Comparison of ENCODE assay signal across 10 mouse cellular contexts in genomic region chr8:70216566-70216965, GRCm38 (mm10). TPM values are rescaled to one million over a fixed set of nuclear protein-coding genes. Genes with fewer than 3 reads are reported as not detected.
DNase-seq lines count a peak whose midpoint lies in the region; ATAC-seq and TF ChIP-seq lines count a peak whose summit lies in the region.
"Had no signal": no experiment of that assay in that cellular context is flagged by ENCODE, and none has a peak within 500 bp of the region (broad histone marks: within the 10 kb centered on the region; RNA-seq: fewer than 3 reads in every experiment).

No protein-coding gene starts in this region.

- peak; percentile 84 for DNase-seq in liver, adult 2 months (ENCODE audit: extremely low read depth, low read depth, low spot score)
- DNase-seq in cerebellum, postnatal 14 days, result peak; percentile 79 to 85
- DNase-seq in heart, postnatal 4 days, result peak; percentile 90
- peak; percentile 59 to 64 for DNase-seq in left cerebral cortex, postnatal 36 days (ENCODE audit: low spot score in 2 of 2)
- DNase-seq in testis, postnatal 14 days (ENCODE audit: low spot score), result peak; percentile 47
- DNase-seq in T-cell, adult 2 months (ENCODE audit: low spot score), result no peak

- H3K4me3 ChIP-seq in liver, adult 2 months (ENCODE audit: insufficient read depth, low read depth, low read length), result no peak overlapping the region
- H3K4me3 ChIP-seq in liver, embryonic 12.5 days, result no peak overlapping the region
- H3K4me3 ChIP-seq in forebrain, embryonic 13.5 days, result no peak overlapping the region
- H3K4me3 ChIP-seq: lung, embryonic 15.5 days had no signal

- peaks cover 5% of the 10 kb centered on the region; the same call in 1 of the 2 replicates for H3K79me2 ChIP-seq in liver, adult 2 months (ENCODE audit: control insufficient read depth, insufficient read depth, low read length)

- WGBS in liver, adult 2 months, result 32% methylated on average over 1 of the region's 1 CpGs
- 75% methylated on average over 1 of the region's 1 CpGs for WGBS in liver, embryonic 12.5 days (ENCODE audit: insufficient replicate concordance)
- 80% methylated on average over 1 of the region's 1 CpGs for WGBS in forebrain, embryonic 13.5 days

- peaks cover 38% of the 10 kb centered on the region for H3K4me1 ChIP-seq in liver, adult 2 months (ENCODE audit: control insufficient read depth, insufficient read depth, low read length)
- H3K4me1 ChIP-seq in liver, embryonic 12.5 days, result peaks cover 26% of the 10 kb centered on the region
- peaks cover 12% of the 10 kb centered on the region for H3K4me1 ChIP-seq in forebrain, embryonic 13.5 days

- no peak for TF ChIP-seq CTCF in liver, adult 2 months (IDR thresholded peaks at IDR 0.05; ENCODE audit: low read depth, low read length)

- H3K27ac ChIP-seq in liver, adult 2 months (replicated peaks; ENCODE audit: insufficient read depth, low read depth, low read length), result no peak overlapping the region; the same call in 1 of the 2 replicates
- H3K27ac ChIP-seq in liver, embryonic 12.5 days, result no peak overlapping the region
- H3K27ac ChIP-seq in forebrain, embryonic 13.5 days, result no peak overlapping the region
- H3K27ac ChIP-seq: lung, embryonic 15.5 days had no signal

- intact Hi-C loops in left cerebral cortex, postnatal 36 days (cut with DNase I), result no loop called here

- H3K4me2 ChIP-seq in liver, embryonic 12.5 days, result no peak overlapping the region
- no peak overlapping the region for H3K4me2 ChIP-seq in forebrain, embryonic 13.5 days
- H3K4me2 ChIP-seq: lung, embryonic 15.5 days had no signal

- no peak overlapping the region for H3K9ac ChIP-seq in liver, adult 2 months (ENCODE audit: low read depth, low read length)
- H3K9ac ChIP-seq in liver, embryonic 12.5 days, result no peak overlapping the region
- H3K9ac ChIP-seq in forebrain, embryonic 13.5 days, result no peak overlapping the region
- H3K9ac ChIP-seq: lung, embryonic 15.5 days had no signal

- no peaks in the 10 kb centered on the region for H3K9me3 ChIP-seq in liver, embryonic 12.5 days (replicated peaks)
- H3K9me3 ChIP-seq in forebrain, embryonic 13.5 days (replicated peaks), result no peaks in the 10 kb centered on the region
- H3K9me3 ChIP-seq: G1E; lung, embryonic 15.5 days had no signal

- no peaks in the 10 kb centered on the region for H3K36me3 ChIP-seq in liver, adult 2 months (ENCODE audit: control insufficient read depth, insufficient read depth, low read length)
- peaks cover 3% of the 10 kb centered on the region for H3K36me3 ChIP-seq in liver, embryonic 12.5 days
- peaks cover 4% of the 10 kb centered on the region; the same call in 1 of the 2 replicates for H3K36me3 ChIP-seq in forebrain, embryonic 13.5 days (ENCODE audit: poor library complexity, severe bottlenecking)
- H3K36me3 ChIP-seq: lung, embryonic 15.5 days had no signal

- H3K27me3 ChIP-seq in liver, adult 2 months (ENCODE audit: control insufficient read depth, insufficient read depth, low read length), result no peaks in the 10 kb centered on the region
- no peaks in the 10 kb centered on the region for H3K27me3 ChIP-seq in liver, embryonic 12.5 days (replicated peaks)
- H3K27me3 ChIP-seq in forebrain, embryonic 13.5 days, result peaks cover 11% of the 10 kb centered on the region; the same call in 1 of the 2 replicates
- H3K27me3 ChIP-seq: lung, embryonic 15.5 days had no signal

- no peak for ATAC-seq in liver, embryonic 12.5 days
- no peak for ATAC-seq in forebrain, embryonic 13.5 days

- no peak for TF ChIP-seq POLR2A in liver, adult 2 months (IDR thresholded peaks at IDR 0.05; ENCODE audit: extremely low read depth, insufficient read depth, low read length)

RNA-seq across cellular contexts. Expression of gene Slc25a42, which starts 4.5 kb away (rescaled TPM):
- total RNA-seq in liver, adult 2 months (2014; rRNA removed), result 31.4 and 48.5 TPM in 2 replicates
- 96.9 and 117 TPM in 2 replicates for polyA plus RNA-seq in liver, adult 2 months (2012; rRNA removed)
- polyA plus RNA-seq in liver, embryonic 12.5 days (2016; fragmentation: Nextera tagmentation; extraction: Ambion mirVana), result 6.6 and 8.5 TPM in 2 replicates
- 10 to 100 TPM; 25.9 to 28.0 TPM for total RNA-seq in heart, postnatal 4 days (2021)
- total RNA-seq in left cerebral cortex, postnatal 36 days (2021), result 10 to 100 TPM; 29.7 to 45.9 TPM
- 2.0 and 3.0 TPM in 2 replicates for polyA plus RNA-seq in forebrain, embryonic 13.5 days (2015; fragmentation: Nextera tagmentation; extraction: Ambion mirVana)

RNA-seq across cellular contexts. Expression of gene Sugp2, which starts 17.5 kb away (rescaled TPM):
- total RNA-seq in liver, adult 2 months (2014; rRNA removed), result 5.3 and 7.0 TPM in 2 replicates
- polyA plus RNA-seq in liver, adult 2 months (2012; rRNA removed), result 9.7 and 12.4 TPM in 2 replicates
- polyA plus RNA-seq in liver, embryonic 12.5 days (2016; fragmentation: Nextera tagmentation; extraction: Ambion mirVana), result 24.4 and 24.7 TPM in 2 replicates
- total RNA-seq in heart, postnatal 4 days (2021), result 10 to 100 TPM; 52.2 to 55.4 TPM
- 100 to 1,000 TPM; 105 to 126 TPM for total RNA-seq in left cerebral cortex, postnatal 36 days (2021)
- 75.9 and 76.7 TPM in 2 replicates for polyA plus RNA-seq in forebrain, embryonic 13.5 days (2015; fragmentation: Nextera tagmentation; extraction: Ambion mirVana)

RNA-seq across cellular contexts. Expression of gene Armc6, which starts 17.7 kb away (rescaled TPM):
- 4.4 and 6.2 TPM in 2 replicates for total RNA-seq in liver, adult 2 months (2014; rRNA removed)
- polyA plus RNA-seq in liver, adult 2 months (2012; rRNA removed), result 9.6 and 11.6 TPM in 2 replicates
- 23.9 and 24.8 TPM in 2 replicates for polyA plus RNA-seq in liver, embryonic 12.5 days (2016; fragmentation: Nextera tagmentation; extraction: Ambion mirVana)
- 10 to 100 TPM; 10.2 to 10.6 TPM for total RNA-seq in heart, postnatal 4 days (2021)
- 10 to 100 TPM; 37.4 to 42.2 TPM for total RNA-seq in left cerebral cortex, postnatal 36 days (2021)
- polyA plus RNA-seq in forebrain, embryonic 13.5 days (2015; fragmentation: Nextera tagmentation; extraction: Ambion mirVana), result 52.8 and 60.1 TPM in 2 replicates

RNA-seq across cellular contexts. Expression of gene Tmem161a, which starts 44.4 kb away (rescaled TPM):
- total RNA-seq in liver, adult 2 months (2014; rRNA removed), result 18.3 and 20.4 TPM in 2 replicates
- 40.4 and 60.4 TPM in 2 replicates for polyA plus RNA-seq in liver, adult 2 months (2012; rRNA removed)
- polyA plus RNA-seq in liver, embryonic 12.5 days (2016; fragmentation: Nextera tagmentation; extraction: Ambion mirVana), result 37.7 and 39.4 TPM in 2 replicates
- total RNA-seq in heart, postnatal 4 days (2021), result 100 to 1,000 TPM; 100 to 110 TPM
- 10 to 100 TPM; 42.9 to 60.1 TPM for total RNA-seq in left cerebral cortex, postnatal 36 days (2021)
- polyA plus RNA-seq in forebrain, embryonic 13.5 days (2015; fragmentation: Nextera tagmentation; extraction: Ambion mirVana), result 50.2 and 59.5 TPM in 2 replicates
